In genomic region chr10:95682964-95683363, GRCm38 (mm10) we compare ENCODE assay signal across 26 mouse cellular contexts. TPM values are rescaled to one million over a fixed set of nuclear protein-coding genes. Genes with fewer than 3 reads are reported as not detected.
A peak's percentile ranks its signal among the peaks of the same experiment; 100 is the strongest.
DNase-seq lines count a peak whose midpoint lies in the region; ATAC-seq and TF ChIP-seq lines count a peak whose summit lies in the region.
"Had no signal": no experiment of that assay in that cellular context is flagged by ENCODE, and none has a peak within 500 bp of the region (broad histone marks: within the 10 kb centered on the region; RNA-seq: fewer than 3 reads in every experiment).

No protein-coding gene starts in this region.

- H3K36me3 ChIP-seq in C2C12 (ENCODE audit: control insufficient read depth, insufficient read depth), result no peaks in the 10 kb centered on the region
- H3K36me3 ChIP-seq in hindbrain, embryonic 12.5 days, result no peaks in the 10 kb centered on the region
- H3K36me3 ChIP-seq: heart, embryonic 12.5 days; limb, embryonic 15.5 days; stomach, embryonic 15.5 days had no signal

- no peaks in the 10 kb centered on the region for H3K9me3 ChIP-seq in hindbrain, embryonic 12.5 days (replicated peaks)
- H3K9me3 ChIP-seq: heart, embryonic 12.5 days; limb, embryonic 15.5 days; stomach, embryonic 15.5 days had no signal

- H3K4me1 ChIP-seq in hindbrain, embryonic 12.5 days, result peaks cover 14% of the 10 kb centered on the region
- H3K4me1 ChIP-seq: stomach, embryonic 15.5 days had no signal

- H3K4me3 ChIP-seq in C2C12 (ENCODE audit: insufficient read depth, poor library complexity, severe bottlenecking), result no peak overlapping the region
- no peak overlapping the region for H3K4me3 ChIP-seq in hindbrain, embryonic 12.5 days
- H3K4me3 ChIP-seq: heart, embryonic 12.5 days; limb, embryonic 15.5 days; stomach, embryonic 15.5 days had no signal

- 62% methylated on average over 10 of the region's 10 CpGs for WGBS in hindbrain, embryonic 12.5 days

- H3K9ac ChIP-seq in hindbrain, embryonic 12.5 days, result no peak overlapping the region
- H3K9ac ChIP-seq: heart, embryonic 12.5 days; limb, embryonic 15.5 days; stomach, embryonic 15.5 days had no signal

- no peak overlapping the region for H3K4me2 ChIP-seq in hindbrain, embryonic 12.5 days (replicated peaks)
- H3K4me2 ChIP-seq: heart, embryonic 12.5 days; limb, embryonic 15.5 days; stomach, embryonic 15.5 days had no signal

- no peak for TF ChIP-seq CTCF in C2C12 (IDR thresholded peaks at IDR 0.05; ENCODE audit: control insufficient read depth, insufficient read depth, insufficient read length)

- no peaks in the 10 kb centered on the region for H3K79me3 ChIP-seq in C2C12 (ENCODE audit: low read depth)

- H3K79me2 ChIP-seq in C2C12 (ENCODE audit: control insufficient read depth, insufficient read depth), result no peaks in the 10 kb centered on the region

- no peak for ATAC-seq in monocyte, adult 5-6 weeks (replicated peaks; ENCODE audit: insufficient number of reproducible peaks, low FRiP score, low TSS enrichment, poor library complexity, severe bottlenecking)
- no peak for ATAC-seq in hindbrain, embryonic 12.5 days (ENCODE audit: low FRiP score)
- ATAC-seq: hindbrain, embryonic 16.5 days; intestine, postnatal 0 days; midbrain, embryonic 16.5 days had no signal

- peak; percentile 28 for DNase-seq in 3134 (ENCODE audit: extremely low read depth, insufficient read length, low spot score)
- DNase-seq in kidney, adult 8-10 months, result peak; percentile 95 to 96
- DNase-seq in kidney, postnatal 4 days, result peak; percentile 60 to 76
- no peak for DNase-seq in layer of hippocampus, postnatal 36 days
- DNase-seq: adrenal gland, postnatal 25 days; cerebellum, adult 9-10 months; gastrocnemius, postnatal 36 days; layer of hippocampus, adult 9-11 months; lung, postnatal 10 days; right cerebral cortex, postnatal 14 days; thymus, adult 2 months had no signal

- H3K27ac ChIP-seq in hindbrain, embryonic 12.5 days, result no peak overlapping the region
- H3K27ac ChIP-seq: limb, embryonic 15.5 days; stomach, embryonic 15.5 days had no signal

- no peak overlapping the region for H3ac ChIP-seq in C2C12 (ENCODE audit: control insufficient read depth, insufficient read length, low read depth)

- H3K27me3 ChIP-seq in C2C12 (ENCODE audit: control insufficient read depth, insufficient read depth, insufficient read length), result no peaks in the 10 kb centered on the region
- no peaks in the 10 kb centered on the region; the same call in 1 of the 2 replicates for H3K27me3 ChIP-seq in hindbrain, embryonic 12.5 days
- H3K27me3 ChIP-seq: heart, embryonic 12.5 days; limb, embryonic 15.5 days; stomach, embryonic 15.5 days had no signal

TF ChIP-seq in C2C12, 6 proteins besides CTCF, POLR2A, EP300 and RAD21:
- TF ChIP-seq FOSL1 (IDR thresholded peaks at IDR 0.05; ENCODE audit: insufficient read depth, low read length, poor library complexity, severe bottlenecking) (no peak), MYOD1 (IDR thresholded peaks at IDR 0.05; ENCODE audit: control insufficient read depth, insufficient read length, low read depth) (peak; percentile 29), MYOG (IDR thresholded peaks at IDR 0.05; ENCODE audit: control insufficient read depth, extremely low read depth, insufficient read length) (no peak)

RNA-seq across cellular contexts. Expression of gene Anapc15-ps, which starts 9.7 kb away (rescaled TPM):
- polyA plus RNA-seq in C2C12 (2012; fragmentation: generic; extraction: Trizol), result 0.16 TPM
- total RNA-seq in monocyte, adult 5-6 weeks (2017), result not detected in 3 replicates
- not detected in 2 replicates for polyA plus RNA-seq in hindbrain, embryonic 12.5 days (2016; fragmentation: Nextera tagmentation; extraction: Ambion mirVana)
- not detected for total RNA-seq in layer of hippocampus, postnatal 36 days (2021)
- total RNA-seq: adrenal gland, postnatal 25 days; gastrocnemius, postnatal 36 days; heart, postnatal 25 days; left cerebral cortex, postnatal 14 days; megakaryocyte, adult 5-6 weeks had no signal
- polyA plus RNA-seq: cortical plate, adult 2 months; embryonic facial prominence, embryonic 14.5 days; heart, embryonic 12.5 days; intestine, postnatal 0 days; limb, embryonic 15.5 days; midbrain, embryonic 16.5 days; spleen, adult 2 months; thymus, adult 2 months had no signal

Comparison
In these comparisons a context has a peak if more than half of its experiments do, and no peak if none do; other contexts are left out.
1. DNase-seq: peak in 3134 (single experiment), kidney, adult 8-10 months (2 of 2) and kidney, postnatal 4 days (2 of 2); none in layer of hippocampus, postnatal 36 days (0 of 2).